Mouse (Mus musculus) ES-Bruce4 (cell line): ENCODE data around the gene Gli2. TPM values are rescaled to one million over a fixed set of nuclear protein-coding genes. Genes with fewer than 3 reads are reported as not detected.

Source experiments
- H3K27ac ChIP-seq: 2 replicates; pipeline ENCODE4 v1.5.1; 2012; ENCODE audit warnings: low read length, inconsistent platforms; ENCODE audit not compliant: insufficient read depth
- H3K27me3 ChIP-seq: 2 replicates; pipeline ENCODE4 v1.6.1; 2012; ENCODE audit warnings: mild to moderate bottlenecking, low read length, inconsistent platforms; ENCODE audit not compliant: control insufficient read depth, poor library complexity, insufficient read depth, severe bottlenecking
- H3K36me3 ChIP-seq: 2 replicates; pipeline ENCODE4 v1.6.1; 2012; ENCODE audit warnings: inconsistent platforms, mild to moderate bottlenecking, low read length, moderate library complexity; ENCODE audit not compliant: control insufficient read depth, poor library complexity, insufficient read depth, severe bottlenecking
- H3K4me1 ChIP-seq: one replicate; pipeline ENCODE4 v1.8.1; 2011; ENCODE audit warnings: low read length; ENCODE audit not compliant: control insufficient read depth, insufficient read depth
- H3K4me3 ChIP-seq: 2 replicates; pipeline ENCODE4 v1.5.1; 2011; ENCODE audit warnings: low read depth, mild to moderate bottlenecking, low read length
- H3K9ac ChIP-seq: 2 replicates; pipeline ENCODE4 v1.6.1; 2012; ENCODE audit warnings: low read depth, mild to moderate bottlenecking, inconsistent platforms; ENCODE audit not compliant: poor library complexity, severe bottlenecking
- H3K9me3 ChIP-seq: replicated peaks from 2 replicates; pipeline ENCODE4 v1.6.1; 2012; ENCODE audit warnings: mild to moderate bottlenecking, low read length, inconsistent platforms; ENCODE audit not compliant: control insufficient read depth, poor library complexity, insufficient read depth, severe bottlenecking
- CTCF ChIP-seq: IDR thresholded peaks from one replicate; pipeline ENCODE4 v1.8.1; 2011; ENCODE audit warnings: low read depth, low read length
- EP300 ChIP-seq: IDR thresholded peaks from 2 replicates; pipeline ENCODE4 v1.6.1; 2011; ENCODE audit warnings: low read depth, low read length; ENCODE audit not compliant: insufficient read depth
- POLR2A ChIP-seq: IDR thresholded peaks from one replicate; pipeline ENCODE4 v1.8.1; 2011; ENCODE audit warnings: low read length; ENCODE audit not compliant: insufficient read depth
- polyA plus RNA-seq: library from polyadenylated mRNA; stranded (reverse); fragments of >200 nt; gene quantifications from 2 replicates; pipeline ENCODE4 v1.2.4, GENCODE M21; 2011; ENCODE audit warnings: low read depth; ENCODE audit not compliant: missing spikeins, insufficient read depth, insufficient read length

The Gli2 gene
- polyA plus RNA-seq, 1 experiment = 10.9 TPM

- Histone ChIP-seq H3K36me3 (no peaks in the 10 kb centered on the region), H3K27me3 (no peaks in the 10 kb centered on the region), H3K4me1 (no peaks in the 10 kb centered on the region), H3K4me3 (no peak overlapping the region), H3K9me3 (no peaks in the 10 kb centered on the region), H3K27ac (no peak overlapping the region), H3K9ac (no peak overlapping the region)
- TF ChIP-seq EP300 (no peak), CTCF (peak; percentile 72), POLR2A (no peak)
These were observed 30.1 kb upstream of the Gli2 start for GRCm38 (mm10) chr1:119083468-119083921.

DNA sequence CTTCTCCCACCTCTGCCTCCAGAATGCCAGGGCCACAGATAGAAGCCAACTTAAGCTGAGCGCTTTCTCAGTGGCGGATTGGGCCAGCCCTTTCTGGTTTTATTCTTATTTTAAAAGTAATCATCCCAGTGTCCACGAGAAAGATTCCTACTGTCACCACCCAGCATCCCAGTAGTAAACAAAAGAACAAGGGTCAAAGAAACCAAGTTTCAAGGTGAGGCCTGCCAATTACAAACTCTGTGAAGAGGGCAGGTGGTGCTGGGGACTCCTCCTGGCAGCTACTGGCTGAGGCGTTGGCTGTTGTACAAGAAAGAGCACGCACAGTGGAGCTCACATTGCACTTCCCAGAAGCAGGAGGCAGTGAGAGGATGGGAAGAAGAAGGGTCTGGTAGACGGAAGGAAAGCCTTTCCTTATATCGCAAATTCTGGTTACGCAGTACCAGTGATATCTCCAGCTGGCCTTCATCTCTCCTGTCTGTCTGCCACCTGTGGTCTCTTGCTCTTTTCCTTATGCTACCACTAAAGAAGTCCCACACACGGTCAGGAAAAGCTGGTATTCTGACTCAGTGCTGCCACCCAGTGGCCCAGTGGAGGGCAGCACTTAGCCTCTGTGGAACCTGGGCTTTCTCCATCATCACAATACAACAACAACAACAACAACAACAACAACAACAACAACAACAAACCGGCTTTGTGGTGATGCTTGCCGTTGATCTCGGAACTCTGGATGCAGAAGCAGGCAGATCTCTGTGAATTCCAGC lies 29.0 kb upstream of the Gli2 start:
- Histone ChIP-seq H3K27ac (peak overlapping the region; percentile 72), H3K9me3 (no peaks in the 10 kb centered on the region), H3K4me1 (peaks cover 4% of the 10 kb centered on the region), H3K27me3 (no peaks in the 10 kb centered on the region), H3K4me3 (no peak overlapping the region), H3K9ac (peak overlapping the region; percentile 16), H3K36me3 (no peaks in the 10 kb centered on the region)
- TF ChIP-seq EP300 (0 out of 2 replicates have a peak, but pooled peaks have one; percentile 15), CTCF (peak; percentile 82), POLR2A (no peak)

DNA sequence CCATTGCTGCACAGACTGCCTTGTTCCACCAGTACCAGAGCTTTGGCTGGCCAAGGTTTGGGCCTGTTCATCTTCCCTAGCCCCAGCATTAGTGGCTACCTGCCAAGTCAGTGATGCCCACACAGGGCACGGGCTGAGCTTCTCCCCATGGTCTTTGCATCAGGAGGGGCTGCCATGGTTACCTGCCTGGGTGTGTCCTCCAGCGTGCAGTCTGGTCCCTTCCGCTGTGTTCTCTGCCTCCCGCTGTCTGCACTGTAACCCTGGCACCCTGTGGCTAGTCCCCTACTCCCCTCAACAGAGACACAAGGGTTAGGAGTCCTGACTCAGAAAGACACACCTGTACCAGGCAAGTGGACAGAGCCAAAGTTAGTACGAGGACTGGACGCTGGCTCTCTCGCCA lies 24.5 kb upstream of the Gli2 start:
- Histone ChIP-seq H3K36me3 (no peaks in the 10 kb centered on the region), H3K27ac (peak overlapping the region; percentile 94; the same call in 1 of the 2 replicates), H3K9ac (no peak overlapping the region), H3K4me1 (peaks cover 6% of the 10 kb centered on the region), H3K9me3 (no peaks in the 10 kb centered on the region), H3K27me3 (no peaks in the 10 kb centered on the region), H3K4me3 (no peak overlapping the region)
- TF ChIP-seq POLR2A (no peak), EP300 (0 out of 2 replicates have a peak, but pooled peaks have one; percentile 29)

DNA sequence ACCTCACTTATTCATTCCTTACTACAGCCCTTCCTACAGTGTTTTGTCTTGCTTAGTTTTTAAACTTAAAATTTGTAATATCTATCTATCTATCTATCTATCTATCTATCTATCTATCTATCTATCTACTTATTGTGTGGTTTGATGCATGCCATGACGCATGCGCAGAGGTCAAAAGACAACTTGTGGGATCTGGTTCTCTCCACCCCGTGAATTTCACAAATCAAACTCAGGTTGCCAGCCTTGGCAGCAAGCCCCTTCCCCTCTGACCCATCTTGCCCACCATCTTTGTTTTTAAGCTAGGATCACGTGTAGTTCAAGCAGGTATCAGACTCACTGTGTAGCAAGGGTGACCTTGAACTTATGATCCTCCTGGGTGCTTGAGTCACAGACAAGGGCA lies 22.9 kb upstream of the Gli2 start:
- Histone ChIP-seq H3K4me1 (peaks cover 6% of the 10 kb centered on the region), H3K36me3 (no peaks in the 10 kb centered on the region), H3K27ac (peak overlapping the region; percentile 94), H3K9ac (no peak overlapping the region), H3K27me3 (no peaks in the 10 kb centered on the region), H3K9me3 (no peaks in the 10 kb centered on the region), H3K4me3 (no peak overlapping the region)
- TF ChIP-seq POLR2A (no peak), CTCF (no peak), EP300 (no peak)

- H3K27me3 ChIP-seq = no peaks in the 10 kb centered on the region
- peaks cover 6% of the 10 kb centered on the region for H3K4me1 ChIP-seq
- no peaks in the 10 kb centered on the region for H3K36me3 ChIP-seq
- TF ChIP-seq CTCF = no peak
- peak; percentile 94 for TF ChIP-seq EP300
- peak overlapping the region; percentile 94 for H3K27ac ChIP-seq
- no peaks in the 10 kb centered on the region for H3K9me3 ChIP-seq
- no peak overlapping the region for H3K4me3 ChIP-seq
- H3K9ac ChIP-seq = no peak overlapping the region
These were observed 22.5 kb upstream of the Gli2 start for GRCm38 (mm10) chr1:119075916-119076315.

DNA sequence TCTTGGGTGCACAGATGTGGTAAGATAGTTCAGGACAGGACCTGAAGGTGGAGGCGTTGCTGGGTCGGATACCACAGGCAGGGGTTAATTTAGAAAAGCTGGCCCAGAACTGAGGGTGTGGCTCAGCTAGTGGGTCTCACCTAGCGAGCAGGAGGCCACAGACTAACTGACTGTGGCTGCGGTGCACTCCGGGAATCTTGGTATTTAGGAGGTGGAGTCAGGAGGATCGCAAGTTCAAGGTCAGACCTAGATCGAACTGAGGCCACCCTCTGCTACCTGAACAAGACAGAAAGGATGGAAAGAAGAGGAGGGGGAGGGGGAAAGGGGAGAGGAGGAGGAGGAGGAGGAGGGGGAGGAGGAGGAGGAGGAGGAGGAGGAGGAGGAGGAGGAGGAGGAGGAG lies 22.1 kb upstream of the Gli2 start:
- H3K9ac ChIP-seq = peak overlapping the region; percentile 27

More for the DNA sequence above, 22.1 kb upstream of the Gli2 start:
- Histone ChIP-seq H3K27me3 (no peaks in the 10 kb centered on the region), H3K27ac (peak overlapping the region; percentile 99), H3K4me1 (peaks cover 6% of the 10 kb centered on the region), H3K4me3 (peak overlapping the region; percentile 59), H3K36me3 (no peaks in the 10 kb centered on the region), H3K9me3 (no peaks in the 10 kb centered on the region)
- TF ChIP-seq EP300 = peak; percentile 98
- TF ChIP-seq CTCF = no peak
- TF ChIP-seq POLR2A = no peak
